Mouse (Mus musculus): ENCODE measurements at regions not wholly inside any gene's neighbourhood (a gene's known extent, or its start where the extent isn't known, plus 50 kb on each side); places are given as distances from the start of the nearest gene placed in this dataset.

GRCm38 (mm10) chr9:115720841-115721240 is 188.4 kb upstream of the Gadl1 start:
- Histone ChIP-seq H3K4me3 (ENCODE audit: control insufficient read depth, low read depth, low read length) (no peak overlapping the region), H3K27me3 (ENCODE audit: control insufficient read depth, insufficient read depth, low read length) (no peaks in the 10 kb centered on the region), H3K36me3 (ENCODE audit: control insufficient read depth, insufficient read depth, low read length) (no peaks in the 10 kb centered on the region), H3K4me1 (ENCODE audit: control insufficient read depth, insufficient read depth, low read length) (no peaks in the 10 kb centered on the region), H3K27ac (ENCODE audit: control insufficient read depth, insufficient read depth, low read depth, low read length) (no peak overlapping the region)
- TF ChIP-seq CTCF (IDR thresholded peaks at IDR 0.05; ENCODE audit: control insufficient read depth, insufficient read depth, insufficient replicate concordance, low read depth, low read length) (no peak), POLR2A (IDR thresholded peaks at IDR 0.05; ENCODE audit: control insufficient read depth, low read depth, low read length) (no peak)

DNA sequence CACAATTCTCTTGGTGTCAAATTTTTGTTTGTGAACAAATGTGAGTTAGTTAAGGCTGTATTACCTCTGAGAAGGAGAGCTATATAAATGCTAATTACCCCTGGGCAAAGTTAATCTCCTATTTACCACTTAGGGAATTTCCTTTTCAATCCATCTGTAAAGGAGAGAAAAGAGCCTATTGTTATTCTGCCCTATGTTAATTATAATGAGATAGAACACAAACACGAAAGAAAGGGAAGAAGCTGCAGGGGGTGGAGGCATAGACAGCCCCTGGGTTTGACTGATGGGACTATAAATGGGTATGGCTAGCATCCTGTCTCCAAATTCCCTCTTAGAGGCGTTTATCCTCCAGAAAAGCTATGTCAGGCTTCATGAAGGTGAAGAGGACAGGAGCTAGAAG is 185.2 kb upstream of the Gadl1 start:
- H3K27ac ChIP-seq (ENCODE audit: control insufficient read depth, insufficient read depth, low read depth, low read length) = no peak overlapping the region
- H3K4me1 ChIP-seq (ENCODE audit: control insufficient read depth, insufficient read depth, low read length) = no peaks in the 10 kb centered on the region
- no peak overlapping the region for H3K4me3 ChIP-seq (ENCODE audit: control insufficient read depth, low read depth, low read length)
- no peaks in the 10 kb centered on the region for H3K27me3 ChIP-seq (ENCODE audit: control insufficient read depth, insufficient read depth, low read length)
- H3K36me3 ChIP-seq (ENCODE audit: control insufficient read depth, insufficient read depth, low read length) = no peaks in the 10 kb centered on the region
- TF ChIP-seq POLR2A (IDR thresholded peaks at IDR 0.05; ENCODE audit: control insufficient read depth, low read depth, low read length) (no peak), CTCF (IDR thresholded peaks at IDR 0.05; ENCODE audit: control insufficient read depth, insufficient read depth, insufficient replicate concordance, low read depth, low read length) (no peak)

- H3K4me3 ChIP-seq (ENCODE audit: control insufficient read depth, low read depth, low read length) = no peak overlapping the region
- H3K27ac ChIP-seq (ENCODE audit: control insufficient read depth, insufficient read depth, low read depth, low read length) = no peak overlapping the region
- TF ChIP-seq CTCF (IDR thresholded peaks at IDR 0.05; ENCODE audit: control insufficient read depth, insufficient read depth, insufficient replicate concordance, low read depth, low read length) (no peak), POLR2A (IDR thresholded peaks at IDR 0.05; ENCODE audit: control insufficient read depth, low read depth, low read length) (no peak)
- H3K27me3 ChIP-seq (ENCODE audit: control insufficient read depth, insufficient read depth, low read length) = no peaks in the 10 kb centered on the region
- H3K36me3 ChIP-seq (ENCODE audit: control insufficient read depth, insufficient read depth, low read length) = no peaks in the 10 kb centered on the region
- H3K4me1 ChIP-seq (ENCODE audit: control insufficient read depth, insufficient read depth, low read length) = no peaks in the 10 kb centered on the region
Measured at GRCm38 (mm10) chr9:115727361-115727760, 181.9 kb upstream of the Gadl1 start.

- TF ChIP-seq CTCF (IDR thresholded peaks at IDR 0.05; ENCODE audit: control insufficient read depth, insufficient read depth, insufficient replicate concordance, low read depth, low read length) (no peak), POLR2A (IDR thresholded peaks at IDR 0.05; ENCODE audit: control insufficient read depth, low read depth, low read length) (no peak)
- no peak overlapping the region for H3K4me3 ChIP-seq (ENCODE audit: control insufficient read depth, low read depth, low read length)
- no peaks in the 10 kb centered on the region for H3K36me3 ChIP-seq (ENCODE audit: control insufficient read depth, insufficient read depth, low read length)
- no peak overlapping the region for H3K27ac ChIP-seq (ENCODE audit: control insufficient read depth, insufficient read depth, low read depth, low read length)
- H3K4me1 ChIP-seq (ENCODE audit: control insufficient read depth, insufficient read depth, low read length) = no peaks in the 10 kb centered on the region
- no peaks in the 10 kb centered on the region for H3K27me3 ChIP-seq (ENCODE audit: control insufficient read depth, insufficient read depth, low read length)
Measured at GRCm38 (mm10) chr9:115731557-115731956, 177.7 kb upstream of the Gadl1 start.

- H3K27me3 ChIP-seq (ENCODE audit: control insufficient read depth, insufficient read depth, low read length) = no peaks in the 10 kb centered on the region
- H3K4me3 ChIP-seq (ENCODE audit: control insufficient read depth, low read depth, low read length) = no peak overlapping the region
- H3K36me3 ChIP-seq (ENCODE audit: control insufficient read depth, insufficient read depth, low read length) = no peaks in the 10 kb centered on the region
- H3K27ac ChIP-seq (ENCODE audit: control insufficient read depth, insufficient read depth, low read depth, low read length) = no peak overlapping the region
- TF ChIP-seq POLR2A (IDR thresholded peaks at IDR 0.05; ENCODE audit: control insufficient read depth, low read depth, low read length) = no peak
- TF ChIP-seq CTCF (IDR thresholded peaks at IDR 0.05; ENCODE audit: control insufficient read depth, insufficient read depth, insufficient replicate concordance, low read depth, low read length) = no peak
- no peaks in the 10 kb centered on the region for H3K4me1 ChIP-seq (ENCODE audit: control insufficient read depth, insufficient read depth, low read length)
Measured at GRCm38 (mm10) chr9:115733104-115733503, 176.2 kb upstream of the Gadl1 start.

DNA sequence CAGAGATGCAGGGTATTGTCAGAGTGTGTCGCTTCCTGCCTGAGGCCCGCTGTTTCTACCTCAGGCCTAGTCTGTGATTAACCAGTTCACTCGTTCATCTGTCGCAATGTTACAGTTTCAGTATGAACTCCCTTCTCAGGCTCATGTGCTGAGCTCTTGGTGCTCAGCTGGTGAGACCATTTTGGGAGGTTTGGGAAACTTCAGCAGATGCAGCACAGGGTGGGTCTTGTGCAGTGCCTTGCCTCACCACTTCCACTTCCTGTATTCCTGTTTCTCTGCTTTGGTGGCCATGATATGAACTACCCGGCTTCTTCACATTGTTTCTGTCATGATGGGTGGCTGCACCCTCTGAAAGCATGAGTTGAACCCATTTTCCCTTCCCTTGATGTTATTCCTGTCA is 169.3 kb upstream of the Gadl1 start:
- Histone ChIP-seq H3K27me3 (ENCODE audit: control insufficient read depth, insufficient read depth, low read length) (no peaks in the 10 kb centered on the region), H3K36me3 (ENCODE audit: control insufficient read depth, insufficient read depth, low read length) (no peaks in the 10 kb centered on the region), H3K4me1 (ENCODE audit: control insufficient read depth, insufficient read depth, low read length) (no peaks in the 10 kb centered on the region), H3K27ac (ENCODE audit: control insufficient read depth, insufficient read depth, low read depth, low read length) (no peak overlapping the region), H3K4me3 (ENCODE audit: control insufficient read depth, low read depth, low read length) (no peak overlapping the region)
- no peak for TF ChIP-seq CTCF (IDR thresholded peaks at IDR 0.05; ENCODE audit: control insufficient read depth, insufficient read depth, insufficient replicate concordance, low read depth, low read length)
- TF ChIP-seq POLR2A (IDR thresholded peaks at IDR 0.05; ENCODE audit: control insufficient read depth, low read depth, low read length) = no peak

- Histone ChIP-seq H3K4me3 (ENCODE audit: control insufficient read depth, low read depth, low read length) (no peak overlapping the region), H3K27me3 (ENCODE audit: control insufficient read depth, insufficient read depth, low read length) (no peaks in the 10 kb centered on the region), H3K27ac (ENCODE audit: control insufficient read depth, insufficient read depth, low read depth, low read length) (no peak overlapping the region), H3K4me1 (ENCODE audit: control insufficient read depth, insufficient read depth, low read length) (no peaks in the 10 kb centered on the region), H3K36me3 (ENCODE audit: control insufficient read depth, insufficient read depth, low read length) (no peaks in the 10 kb centered on the region)
- TF ChIP-seq POLR2A (IDR thresholded peaks at IDR 0.05; ENCODE audit: control insufficient read depth, low read depth, low read length) (no peak), CTCF (IDR thresholded peaks at IDR 0.05; ENCODE audit: control insufficient read depth, insufficient read depth, insufficient replicate concordance, low read depth, low read length) (no peak)
Measured at GRCm38 (mm10) chr9:115746436-115746835, 162.8 kb upstream of the Gadl1 start.

DNA sequence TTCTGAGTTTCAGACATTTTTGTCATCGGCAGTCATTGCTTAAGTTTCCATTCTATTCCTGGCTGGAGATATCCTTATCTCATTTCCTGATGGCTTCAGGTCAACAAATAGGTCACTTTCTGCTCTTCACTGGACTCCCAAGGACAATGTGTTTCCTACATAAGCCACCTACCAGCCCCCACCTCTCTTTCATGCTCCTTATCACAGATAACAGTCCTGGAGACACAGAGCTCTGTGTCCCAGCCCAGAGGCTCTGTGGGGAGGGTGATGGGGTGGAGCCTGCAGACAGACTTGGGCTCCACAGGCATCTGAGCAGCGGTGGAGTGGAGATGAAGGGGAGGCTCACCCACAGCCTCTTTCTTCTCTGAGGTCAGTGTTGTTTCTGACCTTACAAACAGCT is 148.8 kb upstream of the Gadl1 start:
- H3K4me1 ChIP-seq (ENCODE audit: control insufficient read depth, insufficient read depth, low read length) = no peaks in the 10 kb centered on the region; the same call in 1 of the 2 replicates
- H3K27ac ChIP-seq (ENCODE audit: control insufficient read depth, insufficient read depth, low read depth, low read length) = no peak overlapping the region
- no peaks in the 10 kb centered on the region for H3K27me3 ChIP-seq (ENCODE audit: control insufficient read depth, insufficient read depth, low read length)
- H3K4me3 ChIP-seq (ENCODE audit: control insufficient read depth, low read depth, low read length) = no peak overlapping the region
- no peaks in the 10 kb centered on the region for H3K36me3 ChIP-seq (ENCODE audit: control insufficient read depth, insufficient read depth, low read length)
- TF ChIP-seq POLR2A (IDR thresholded peaks at IDR 0.05; ENCODE audit: control insufficient read depth, low read depth, low read length) = no peak
- no peak for TF ChIP-seq CTCF (IDR thresholded peaks at IDR 0.05; ENCODE audit: control insufficient read depth, insufficient read depth, insufficient replicate concordance, low read depth, low read length)
